Mouse (Mus musculus) fat pad, adult 2 months (tissue): ENCODE data around the gene Scamp2.

Source experiments
- DNase-seq: peaks from one replicate; pipeline ENCODE4 v3.0.0-alpha.2; 2011; ENCODE audit warnings: low read depth, low spot score; ENCODE audit errors: extremely low read depth

The Scamp2 gene

GRCm38 (mm10) chr9:57550126-57550862, 10.4 kb upstream of the Scamp2 start:
- DNase-seq, result no peak

GRCm38 (mm10) chr9:57552139-57552887, 8.4 kb upstream of the Scamp2 start, which contains the start of gene Mpi:
Mpi (minus strand) TSS chr9:57552763.
- DNase-seq, result no peak

GRCm38 (mm10) chr9:57553119-57553518, 7.6 kb upstream of the Scamp2 start:
- DNase-seq, result no peak

- no peak for DNase-seq
Measured at GRCm38 (mm10) chr9:57554753-57555152, 6.0 kb upstream of the Scamp2 start.

GRCm38 (mm10) chr9:57557215-57557614, 3.5 kb upstream of the Scamp2 start:
- no peak for DNase-seq

- DNase-seq, result no peak
Measured at GRCm38 (mm10) chr9:57558625-57559024, 2.1 kb upstream of the Scamp2 start.

GRCm38 (mm10) chr9:57559568-57559967, 1.2 kb upstream of the Scamp2 start:
- DNase-seq, result no peak

- no peak for DNase-seq
Measured at GRCm38 (mm10) chr9:57560263-57560662, 480 bp upstream of the Scamp2 start.

GRCm38 (mm10) chr9:57561711-57562099, 962 bp downstream of the Scamp2 start:
- no peak for DNase-seq

GRCm38 (mm10) chr9:57562896-57563372, 2.2 kb downstream of the Scamp2 start:
- no peak for DNase-seq

GRCm38 (mm10) chr9:57564609-57565008, 3.9 kb downstream of the Scamp2 start:
- no peak for DNase-seq

- DNase-seq, result no peak
Measured at GRCm38 (mm10) chr9:57565741-57566221, 5.0 kb downstream of the Scamp2 start.

GRCm38 (mm10) chr9:57566846-57567245, 6.1 kb downstream of the Scamp2 start:
- DNase-seq, result no peak

GRCm38 (mm10) chr9:57568500-57568899, 7.8 kb downstream of the Scamp2 start:
- no peak for DNase-seq

- no peak for DNase-seq
Measured at GRCm38 (mm10) chr9:57574397-57574796, 13.7 kb downstream of the Scamp2 start.

GRCm38 (mm10) chr9:57575577-57575976, 14.8 kb downstream of the Scamp2 start:
- no peak for DNase-seq

GRCm38 (mm10) chr9:57577144-57577849, 16.6 kb downstream of the Scamp2 start:
- DNase-seq, result no peak

- no peak for DNase-seq
Measured at GRCm38 (mm10) chr9:57584991-57585390, 24.2 kb downstream of the Scamp2 start.

GRCm38 (mm10) chr9:57589224-57590126, 28.7 kb downstream of the Scamp2 start, which contains the start of gene Ulk3:
Ulk3 (plus strand) TSS chr9:57589452.
- no peak for DNase-seq

GRCm38 (mm10) chr9:57590726-57591125, 30.0 kb downstream of the Scamp2 start:
- no peak for DNase-seq
